Mouse (Mus musculus): ENCODE data around the gene Hipk3. TPM values are rescaled to one million over a fixed set of nuclear protein-coding genes. Genes with fewer than 3 reads are reported as not detected.

Gene Hipk3
- polyA plus RNA-seq, 1 experiment from 2014 or later = 7.3 TPM

- Histone ChIP-seq H3K27me3 (ENCODE audit: control insufficient read depth, insufficient read depth, low read depth, low read length) (no peaks in the 10 kb centered on the region), H3K9ac (ENCODE audit: low read depth, low read length) (no peak overlapping the region), H3K4me3 (ENCODE audit: low read depth, low read length) (no peak overlapping the region), H3K4me1 (ENCODE audit: control insufficient read depth, insufficient read depth, low read length) (no peaks in the 10 kb centered on the region), H3K36me3 (ENCODE audit: control insufficient read depth, insufficient read depth, low read length) (no peaks in the 10 kb centered on the region), H3K27ac (ENCODE audit: low read length) (no peak overlapping the region), H3K4me2 (ENCODE audit: low read length) (no peak overlapping the region), H3K9me3 (replicated peaks; ENCODE audit: control insufficient read depth, low read length, poor library complexity, severe bottlenecking) (no peaks in the 10 kb centered on the region)
- 77% methylated on average over 4 of the region's 4 CpGs for WGBS
- no peak for ATAC-seq
Observed at GRCm38 (mm10) chr2:104392700-104393312, 101.4 kb downstream of the Hipk3 start.

- ATAC-seq = no peak
- Histone ChIP-seq H3K9me3 (replicated peaks; ENCODE audit: control insufficient read depth, low read length, poor library complexity, severe bottlenecking) (no peaks in the 10 kb centered on the region), H3K27ac (ENCODE audit: low read length) (no peak overlapping the region), H3K4me2 (ENCODE audit: low read length) (no peak overlapping the region), H3K9ac (ENCODE audit: low read depth, low read length) (no peak overlapping the region), H3K27me3 (ENCODE audit: control insufficient read depth, insufficient read depth, low read depth, low read length) (no peaks in the 10 kb centered on the region), H3K36me3 (ENCODE audit: control insufficient read depth, insufficient read depth, low read length) (no peaks in the 10 kb centered on the region), H3K4me3 (ENCODE audit: low read depth, low read length) (no peak overlapping the region), H3K4me1 (ENCODE audit: control insufficient read depth, insufficient read depth, low read length) (no peaks in the 10 kb centered on the region)
- 93% methylated on average over 11 of the region's 11 CpGs for WGBS
Observed at GRCm38 (mm10) chr2:104389231-104389630, 105.0 kb downstream of the Hipk3 start.

DNA sequence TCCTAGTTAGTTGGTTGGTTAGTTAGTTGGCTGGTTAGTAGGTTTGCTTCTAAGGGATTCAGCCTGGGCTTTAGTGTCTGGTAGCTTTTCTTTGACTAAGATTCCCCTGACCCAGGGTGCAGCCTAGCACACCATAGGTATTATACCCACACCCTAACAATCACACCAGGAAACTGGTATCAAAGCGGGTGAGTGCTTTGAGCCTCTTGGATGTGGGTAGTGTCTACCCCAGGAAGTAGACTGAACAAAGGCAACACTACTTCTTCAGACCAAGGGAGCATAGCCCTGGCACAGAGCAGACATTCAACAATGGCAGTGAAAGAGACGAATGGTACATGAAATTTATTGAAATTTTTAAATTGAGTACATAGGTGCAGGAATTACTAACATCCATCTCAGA lies 108.3 kb downstream of the Hipk3 start:
- Histone ChIP-seq H3K9me3 (replicated peaks; ENCODE audit: control insufficient read depth, low read length, poor library complexity, severe bottlenecking) (no peaks in the 10 kb centered on the region), H3K9ac (ENCODE audit: low read depth, low read length) (no peak overlapping the region), H3K36me3 (ENCODE audit: control insufficient read depth, insufficient read depth, low read length) (no peaks in the 10 kb centered on the region), H3K4me2 (ENCODE audit: low read length) (no peak overlapping the region), H3K4me1 (ENCODE audit: control insufficient read depth, insufficient read depth, low read length) (no peaks in the 10 kb centered on the region), H3K27ac (ENCODE audit: low read length) (no peak overlapping the region), H3K4me3 (ENCODE audit: low read depth, low read length) (no peak overlapping the region), H3K27me3 (ENCODE audit: control insufficient read depth, insufficient read depth, low read depth, low read length) (no peaks in the 10 kb centered on the region)
- WGBS = 84% methylated on average over 2 of the region's 2 CpGs
- ATAC-seq = no peak

DNA sequence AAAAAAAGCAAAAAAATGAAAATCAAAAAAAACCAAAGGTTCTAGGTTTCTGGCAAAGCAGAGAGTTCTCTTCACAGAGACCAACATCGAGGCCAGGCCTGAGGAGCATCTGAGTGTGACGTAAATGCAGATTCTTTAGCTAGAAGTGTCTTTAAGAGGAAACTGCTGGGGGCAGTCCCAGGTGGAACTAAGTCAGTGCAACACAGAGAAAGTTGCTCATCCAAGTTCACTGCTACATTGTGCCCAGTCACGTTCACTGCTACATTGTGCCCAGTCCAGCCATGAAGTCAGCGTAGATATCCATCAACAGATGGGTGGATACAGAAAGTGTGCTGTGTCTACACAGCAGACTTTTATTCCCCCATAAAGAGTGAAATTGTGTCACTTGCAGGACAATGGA lies 110.7 kb downstream of the Hipk3 start:
- H3K27ac ChIP-seq (ENCODE audit: low read length) = no peak overlapping the region
- no peak overlapping the region for H3K9ac ChIP-seq (ENCODE audit: low read depth, low read length)
- no peaks in the 10 kb centered on the region for H3K36me3 ChIP-seq (ENCODE audit: control insufficient read depth, insufficient read depth, low read length)
- no peak overlapping the region for H3K4me2 ChIP-seq (ENCODE audit: low read length)
- no peak for ATAC-seq
- no peak overlapping the region for H3K4me3 ChIP-seq (ENCODE audit: low read depth, low read length)
- WGBS = 94% methylated on average over 4 of the region's 4 CpGs
- H3K4me1 ChIP-seq (ENCODE audit: control insufficient read depth, insufficient read depth, low read length) = peaks cover 10% of the 10 kb centered on the region
- no peaks in the 10 kb centered on the region for H3K27me3 ChIP-seq (ENCODE audit: control insufficient read depth, insufficient read depth, low read depth, low read length)
- H3K9me3 ChIP-seq (replicated peaks; ENCODE audit: control insufficient read depth, low read length, poor library complexity, severe bottlenecking) = no peaks in the 10 kb centered on the region

DNA sequence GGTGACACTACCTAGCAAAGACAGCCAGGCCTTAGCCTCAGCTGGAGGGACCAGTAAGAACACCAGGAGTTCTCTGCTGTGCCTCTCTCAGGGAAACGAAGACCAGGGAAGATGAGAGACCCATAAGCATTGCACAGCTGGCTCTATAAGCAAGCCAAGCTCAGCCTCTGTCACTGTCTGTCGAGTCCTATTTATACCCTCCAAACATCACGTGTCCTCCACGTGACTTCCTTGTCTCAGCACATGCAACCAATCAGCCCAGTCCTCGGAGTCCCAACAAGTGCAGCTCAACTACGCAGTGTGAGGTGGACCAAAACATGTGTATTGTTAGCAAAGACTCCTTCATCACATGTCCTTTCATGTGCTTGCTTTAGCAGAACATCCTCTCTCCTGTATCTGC lies 111.4 kb downstream of the Hipk3 start:
- Histone ChIP-seq H3K4me2 (ENCODE audit: low read length) (no peak overlapping the region), H3K9ac (ENCODE audit: low read depth, low read length) (no peak overlapping the region), H3K9me3 (replicated peaks; ENCODE audit: control insufficient read depth, low read length, poor library complexity, severe bottlenecking) (no peaks in the 10 kb centered on the region), H3K27me3 (ENCODE audit: control insufficient read depth, insufficient read depth, low read depth, low read length) (no peaks in the 10 kb centered on the region), H3K4me3 (ENCODE audit: low read depth, low read length) (no peak overlapping the region), H3K4me1 (ENCODE audit: control insufficient read depth, insufficient read depth, low read length) (peaks cover 11% of the 10 kb centered on the region), H3K36me3 (ENCODE audit: control insufficient read depth, insufficient read depth, low read length) (no peaks in the 10 kb centered on the region), H3K27ac (ENCODE audit: low read length) (no peak overlapping the region)
- no peak for ATAC-seq
- WGBS = 94% methylated on average over 6 of the region's 6 CpGs

DNA sequence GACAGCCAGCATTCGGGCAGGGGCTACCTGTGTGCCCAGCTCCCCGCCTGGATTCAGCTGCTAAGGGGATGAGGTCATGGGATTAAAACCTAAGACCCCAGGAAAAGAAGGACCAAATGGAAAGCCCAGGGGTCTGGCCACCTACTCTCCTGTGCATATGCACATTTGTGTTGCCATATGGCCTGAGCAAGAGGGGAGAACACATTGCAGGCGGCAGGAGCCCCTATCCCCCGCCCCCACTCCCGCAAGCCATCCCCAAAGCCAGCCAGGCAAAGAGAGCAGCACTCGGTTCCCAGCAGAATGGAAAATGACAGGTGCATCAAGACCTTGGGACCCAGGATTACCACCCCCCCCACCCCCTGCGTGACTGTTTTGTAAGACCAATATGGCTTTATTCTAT lies 114.9 kb downstream of the Hipk3 start:
- H3K4me2 ChIP-seq (ENCODE audit: low read length) = no peak overlapping the region

GRCm38 (mm10) chr2:104378791-104379190 lies 115.5 kb downstream of the Hipk3 start:
- H3K9ac ChIP-seq (ENCODE audit: low read depth, low read length) = no peak overlapping the region
- WGBS = 6% methylated on average over 3 of the region's 3 CpGs

More for the DNA sequence above, 114.9 kb downstream of the Hipk3 start:
- Histone ChIP-seq H3K9me3 (replicated peaks; ENCODE audit: control insufficient read depth, low read length, poor library complexity, severe bottlenecking) (no peaks in the 10 kb centered on the region), H3K4me1 (ENCODE audit: control insufficient read depth, insufficient read depth, low read length) (peaks cover 11% of the 10 kb centered on the region), H3K36me3 (ENCODE audit: control insufficient read depth, insufficient read depth, low read length) (no peaks in the 10 kb centered on the region), H3K9ac (ENCODE audit: low read depth, low read length) (no peak overlapping the region), H3K4me3 (ENCODE audit: low read depth, low read length) (no peak overlapping the region), H3K27ac (ENCODE audit: low read length) (no peak overlapping the region), H3K27me3 (ENCODE audit: control insufficient read depth, insufficient read depth, low read depth, low read length) (no peaks in the 10 kb centered on the region)
- peak; percentile 43; the same call in 1 of the 2 replicates for ATAC-seq
- WGBS = 16% methylated on average over 7 of the region's 7 CpGs

DNA sequence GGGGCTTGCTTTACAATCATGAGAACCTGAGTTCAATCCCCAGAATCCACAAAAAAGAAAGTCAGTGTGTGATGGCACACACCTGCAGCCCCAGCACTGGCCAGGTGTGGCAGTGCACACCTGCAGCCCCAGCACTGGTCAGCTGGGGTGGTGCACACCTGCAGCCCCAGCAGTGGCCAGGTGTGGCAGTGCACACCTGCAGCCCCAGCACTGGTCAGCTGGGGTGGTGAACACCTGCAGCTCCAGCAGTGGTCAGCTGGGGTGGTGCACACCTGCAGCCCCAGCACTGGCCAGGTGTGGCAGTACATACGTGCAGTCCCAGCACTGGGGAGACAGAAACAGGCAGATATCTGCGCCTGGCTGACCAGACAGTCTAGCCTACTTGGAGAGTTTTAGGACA lies 116.3 kb downstream of the Hipk3 start:
- H3K36me3 ChIP-seq (ENCODE audit: control insufficient read depth, insufficient read depth, low read length) = no peaks in the 10 kb centered on the region
- 0 out of 2 replicates have a peak, but pooled peaks have one; percentile 30 for ATAC-seq

More at GRCm38 (mm10) chr2:104378791-104379190, 115.5 kb downstream of the Hipk3 start:
- H3K4me2 ChIP-seq (ENCODE audit: low read length) = no peak overlapping the region
- H3K9me3 ChIP-seq (replicated peaks; ENCODE audit: control insufficient read depth, low read length, poor library complexity, severe bottlenecking) = no peaks in the 10 kb centered on the region
- peak overlapping the region; percentile 40; the same call in 1 of the 2 replicates for H3K27ac ChIP-seq (ENCODE audit: low read length)
- H3K4me1 ChIP-seq (ENCODE audit: control insufficient read depth, insufficient read depth, low read length) = peaks cover 11% of the 10 kb centered on the region
- H3K27me3 ChIP-seq (ENCODE audit: control insufficient read depth, insufficient read depth, low read depth, low read length) = no peaks in the 10 kb centered on the region
- no peaks in the 10 kb centered on the region for H3K36me3 ChIP-seq (ENCODE audit: control insufficient read depth, insufficient read depth, low read length)
- H3K4me3 ChIP-seq (ENCODE audit: low read depth, low read length) = no peak overlapping the region
- ATAC-seq = no peak

More for the DNA sequence above, 116.3 kb downstream of the Hipk3 start:
- H3K27me3 ChIP-seq (ENCODE audit: control insufficient read depth, insufficient read depth, low read depth, low read length) = no peaks in the 10 kb centered on the region
- no peak overlapping the region for H3K4me3 ChIP-seq (ENCODE audit: low read depth, low read length)
- WGBS = 77% methylated on average over 2 of the region's 2 CpGs
- H3K4me2 ChIP-seq (ENCODE audit: low read length) = no peak overlapping the region
- no peak overlapping the region for H3K9ac ChIP-seq (ENCODE audit: low read depth, low read length)
- H3K4me1 ChIP-seq (ENCODE audit: control insufficient read depth, insufficient read depth, low read length) = peaks cover 11% of the 10 kb centered on the region
- H3K9me3 ChIP-seq (replicated peaks; ENCODE audit: control insufficient read depth, low read length, poor library complexity, severe bottlenecking) = no peaks in the 10 kb centered on the region
- H3K27ac ChIP-seq (ENCODE audit: low read length) = no peak overlapping the region
